Mouse (Mus musculus): ENCODE results near the gene Pde4dip. TPM values are rescaled to one million over a fixed set of nuclear protein-coding genes. Genes with fewer than 3 reads are reported as not detected.

Pde4dip gene
- polyA plus RNA-seq, 1 experiment from 2014 or later = 22.4 TPM

GRCm38 (mm10) chr3:97681321-97682158, 207.0 kb downstream of the Pde4dip start:
- Histone ChIP-seq H3K36me3 (no peaks in the 10 kb centered on the region), H3K27ac (peak overlapping the region; percentile 59), H3K27me3 (ENCODE audit: insufficient read depth, poor library complexity, severe bottlenecking) (peaks cover 52% of the 10 kb centered on the region), H3K4me3 (peak overlapping the region; percentile 56), H3K4me1 (replicated peaks) (peaks cover 34% of the 10 kb centered on the region), H3K9me3 (no peaks in the 10 kb centered on the region)
- DNase-seq (ENCODE audit: low spot score) = peak; percentile 82
- 1% methylated on average over 33 of the region's 33 CpGs for WGBS

- Histone ChIP-seq H3K27ac (peak overlapping the region; percentile 59), H3K27me3 (ENCODE audit: insufficient read depth, poor library complexity, severe bottlenecking) (peaks cover 52% of the 10 kb centered on the region)
Observed at GRCm38 (mm10) chr3:97680631-97681320, 207.7 kb downstream of the Pde4dip start.

GRCm38 (mm10) chr3:97678416-97678815, 210.1 kb downstream of the Pde4dip start:
- Histone ChIP-seq H3K27ac (no peak overlapping the region), H3K4me3 (no peak overlapping the region), H3K36me3 (no peaks in the 10 kb centered on the region), H3K4me1 (replicated peaks) (peaks cover 22% of the 10 kb centered on the region), H3K9me3 (no peaks in the 10 kb centered on the region), H3K27me3 (ENCODE audit: insufficient read depth, poor library complexity, severe bottlenecking) (peaks cover 35% of the 10 kb centered on the region)
- WGBS = 97% methylated on average over 3 of the region's 3 CpGs
- DNase-seq (ENCODE audit: low spot score) = no peak

More at GRCm38 (mm10) chr3:97680631-97681320, 207.7 kb downstream of the Pde4dip start:
- 2% methylated on average over 28 of the region's 28 CpGs for WGBS
- DNase-seq (ENCODE audit: low spot score) = peak; percentile 79
- no peaks in the 10 kb centered on the region for H3K9me3 ChIP-seq
- H3K4me3 ChIP-seq = peak overlapping the region; percentile 56
- H3K36me3 ChIP-seq = no peaks in the 10 kb centered on the region
- peaks cover 34% of the 10 kb centered on the region for H3K4me1 ChIP-seq (replicated peaks)

- peaks cover 13% of the 10 kb centered on the region for H3K27me3 ChIP-seq (ENCODE audit: insufficient read depth, poor library complexity, severe bottlenecking)
- no peak overlapping the region for H3K27ac ChIP-seq
- H3K36me3 ChIP-seq = peaks cover 13% of the 10 kb centered on the region
- peaks cover 6% of the 10 kb centered on the region for H3K4me1 ChIP-seq (replicated peaks)
- H3K4me3 ChIP-seq = no peak overlapping the region
- WGBS = 92% methylated on average over 3 of the region's 3 CpGs
- H3K9me3 ChIP-seq = no peaks in the 10 kb centered on the region
- no peak for DNase-seq (ENCODE audit: low spot score)
Observed at GRCm38 (mm10) chr3:97676126-97676525, 212.4 kb downstream of the Pde4dip start.

- DNase-seq (ENCODE audit: low spot score) = no peak
- Histone ChIP-seq H3K9me3 (no peaks in the 10 kb centered on the region), H3K27me3 (ENCODE audit: insufficient read depth, poor library complexity, severe bottlenecking) (peaks cover 3% of the 10 kb centered on the region), H3K4me1 (replicated peaks) (no peaks in the 10 kb centered on the region), H3K4me3 (no peak within 1 kb of the TSS), H3K36me3 (peaks cover 26% of the 10 kb centered on the region), H3K27ac (no peak within 1 kb of the TSS)
- WGBS = 89% methylated on average over 7 of the region's 7 CpGs
Observed at GRCm38 (mm10) chr3:97674644-97675110, 213.8 kb downstream of the Pde4dip start, which contains the start of gene Gm17651. TSS of gene Gm17651 (minus strand) at chr3:97674694.

- WGBS = 81% methylated on average over 14 of the region's 14 CpGs
Observed at GRCm38 (mm10) chr3:97667093-97667675, 221.3 kb downstream of the Pde4dip start.

GRCm38 (mm10) chr3:97666154-97666553, 222.4 kb downstream of the Pde4dip start:
- H3K27ac ChIP-seq = no peak overlapping the region
- peaks cover 82% of the 10 kb centered on the region for H3K36me3 ChIP-seq
- no peaks in the 10 kb centered on the region for H3K27me3 ChIP-seq (ENCODE audit: insufficient read depth, poor library complexity, severe bottlenecking)
- no peaks in the 10 kb centered on the region for H3K9me3 ChIP-seq
- no peaks in the 10 kb centered on the region for H3K4me1 ChIP-seq (replicated peaks)
- 80% methylated on average over 8 of the region's 8 CpGs for WGBS
- DNase-seq (ENCODE audit: low spot score) = no peak
- H3K4me3 ChIP-seq = no peak overlapping the region

More at GRCm38 (mm10) chr3:97667093-97667675, 221.3 kb downstream of the Pde4dip start:
- Histone ChIP-seq H3K27ac (no peak overlapping the region), H3K4me1 (replicated peaks) (no peaks in the 10 kb centered on the region), H3K9me3 (no peaks in the 10 kb centered on the region), H3K4me3 (no peak overlapping the region), H3K36me3 (peaks cover 92% of the 10 kb centered on the region), H3K27me3 (ENCODE audit: insufficient read depth, poor library complexity, severe bottlenecking) (no peaks in the 10 kb centered on the region)
- no peak for DNase-seq (ENCODE audit: low spot score)

GRCm38 (mm10) chr3:97665525-97665924, 223.0 kb downstream of the Pde4dip start:
- Histone ChIP-seq H3K4me1 (replicated peaks) (no peaks in the 10 kb centered on the region), H3K9me3 (no peaks in the 10 kb centered on the region), H3K27me3 (ENCODE audit: insufficient read depth, poor library complexity, severe bottlenecking) (no peaks in the 10 kb centered on the region), H3K27ac (no peak overlapping the region), H3K4me3 (no peak overlapping the region), H3K36me3 (peaks cover 78% of the 10 kb centered on the region)
- WGBS = 94% methylated on average over 9 of the region's 9 CpGs
- DNase-seq (ENCODE audit: low spot score) = no peak

GRCm38 (mm10) chr3:97661206-97661605, 227.3 kb downstream of the Pde4dip start:
- H3K36me3 ChIP-seq = peaks cover 38% of the 10 kb centered on the region
- H3K4me1 ChIP-seq (replicated peaks) = peaks cover 17% of the 10 kb centered on the region
- H3K27me3 ChIP-seq (ENCODE audit: insufficient read depth, poor library complexity, severe bottlenecking) = no peaks in the 10 kb centered on the region
- no peak overlapping the region for H3K4me3 ChIP-seq
- H3K9me3 ChIP-seq = no peaks in the 10 kb centered on the region
- H3K27ac ChIP-seq = no peak overlapping the region
- DNase-seq (ENCODE audit: low spot score) = no peak
- WGBS = 79% methylated on average over 8 of the region's 8 CpGs

GRCm38 (mm10) chr3:97659746-97660145, 228.8 kb downstream of the Pde4dip start:
- H3K4me3 ChIP-seq = peak overlapping the region; percentile 87; the same call in 1 of the 2 replicates
- H3K27ac ChIP-seq = no peak overlapping the region
- H3K9me3 ChIP-seq = 0 out of 2 replicates have a peak, but pooled peaks cover 2% of the 10 kb centered on the region
- peaks cover 17% of the 10 kb centered on the region for H3K4me1 ChIP-seq (replicated peaks)
- WGBS = 94% methylated on average over 7 of the region's 7 CpGs
- H3K27me3 ChIP-seq (ENCODE audit: insufficient read depth, poor library complexity, severe bottlenecking) = no peaks in the 10 kb centered on the region
- peaks cover 26% of the 10 kb centered on the region for H3K36me3 ChIP-seq
- no peak for DNase-seq (ENCODE audit: low spot score)

GRCm38 (mm10) chr3:97658426-97659193, 229.9 kb downstream of the Pde4dip start:
- Histone ChIP-seq H3K9me3 (0 out of 2 replicates have a peak, but pooled peaks cover 3% of the 10 kb centered on the region), H3K36me3 (peaks cover 15% of the 10 kb centered on the region), H3K4me1 (replicated peaks) (peaks cover 17% of the 10 kb centered on the region), H3K4me3 (peak overlapping the region; percentile 87), H3K27me3 (ENCODE audit: insufficient read depth, poor library complexity, severe bottlenecking) (no peaks in the 10 kb centered on the region), H3K27ac (peak overlapping the region; percentile 89)
- 1% methylated on average over 50 of the region's 50 CpGs for WGBS
- DNase-seq (ENCODE audit: low spot score) = no peak
